Mouse (Mus musculus) intestine, embryonic 16.5 days (tissue): ENCODE data around the gene Polr1c. TPM values are rescaled to one million over a fixed set of nuclear protein-coding genes. Genes with fewer than 3 reads are reported as not detected.

Experiments
- ATAC-seq: fragments of 200-750 bp; cut with Nextera tagmentation; 2 replicates; pipeline ENCODE4 v1.8.0; 2017; ENCODE audit warnings: moderate TSS enrichment, moderate library complexity
- H3K27ac ChIP-seq: fragments of 300-500 bp; sonication (generic); 2 replicates; pipeline ENCODE4 v1.5.1; 2014; ENCODE audit warnings: mild to moderate bottlenecking, low read length
- H3K27me3 ChIP-seq: fragments of 300-500 bp; sonication (generic); replicated peaks from 2 replicates; pipeline ENCODE4 v1.6.1; 2014; ENCODE audit warnings: low read length, control low read depth, mixed read lengths; ENCODE audit not compliant: control insufficient read depth, insufficient read depth
- H3K36me3 ChIP-seq: fragments of 300-500 bp; sonication (generic); 2 replicates; pipeline ENCODE4 v1.6.1; 2014; ENCODE audit warnings: low read length, control low read depth; ENCODE audit not compliant: control insufficient read depth, insufficient read depth
- H3K4me1 ChIP-seq: fragments of 300-500 bp; sonication (generic); 2 replicates; pipeline ENCODE4 v1.6.1; 2014; ENCODE audit warnings: low read length, control low read depth, mixed read lengths; ENCODE audit not compliant: control insufficient read depth, insufficient read depth
- H3K4me2 ChIP-seq: fragments of 300-500 bp; sonication (generic); 2 replicates; pipeline ENCODE4 v1.6.1; 2014; ENCODE audit warnings: low read depth, low read length, control low read depth
- H3K4me3 ChIP-seq: fragments of 300-500 bp; sonication (generic); 2 replicates; pipeline ENCODE4 v1.5.1; 2014; ENCODE audit warnings: mild to moderate bottlenecking, low read length
- H3K9ac ChIP-seq: fragments of 300-500 bp; sonication (generic); 2 replicates; pipeline ENCODE4 v1.6.1; 2014; ENCODE audit warnings: low read depth, low read length
- H3K9me3 ChIP-seq: fragments of 300-500 bp; sonication (generic); 2 replicates; pipeline ENCODE4 v1.6.1; 2016; ENCODE audit warnings: low read length, control low read depth; ENCODE audit not compliant: control insufficient read depth
- WGBS: fragments of 180-500 bp; shearing (Covaris S2); extraction: QIAGEN DNeasy Blood & Tissue Kit; methylation state at CpG from one replicate; pipeline ENCODE4 v1.1.7; 2014; 5-methylcytosine and 5-hydroxymethylcytosine counted together
- polyA plus RNA-seq: library from polyadenylated mRNA; unstranded; fragments of >200 nt; fragmentation: Nextera tagmentation; extraction: Ambion mirVana; gene quantifications from 2 replicates; pipeline ENCODE4 v1.2.1, GENCODE M21; 2015

Polr1c gene
- polyA plus RNA-seq, 1 experiment from 2014 or later = 69.5 TPM

DNA sequence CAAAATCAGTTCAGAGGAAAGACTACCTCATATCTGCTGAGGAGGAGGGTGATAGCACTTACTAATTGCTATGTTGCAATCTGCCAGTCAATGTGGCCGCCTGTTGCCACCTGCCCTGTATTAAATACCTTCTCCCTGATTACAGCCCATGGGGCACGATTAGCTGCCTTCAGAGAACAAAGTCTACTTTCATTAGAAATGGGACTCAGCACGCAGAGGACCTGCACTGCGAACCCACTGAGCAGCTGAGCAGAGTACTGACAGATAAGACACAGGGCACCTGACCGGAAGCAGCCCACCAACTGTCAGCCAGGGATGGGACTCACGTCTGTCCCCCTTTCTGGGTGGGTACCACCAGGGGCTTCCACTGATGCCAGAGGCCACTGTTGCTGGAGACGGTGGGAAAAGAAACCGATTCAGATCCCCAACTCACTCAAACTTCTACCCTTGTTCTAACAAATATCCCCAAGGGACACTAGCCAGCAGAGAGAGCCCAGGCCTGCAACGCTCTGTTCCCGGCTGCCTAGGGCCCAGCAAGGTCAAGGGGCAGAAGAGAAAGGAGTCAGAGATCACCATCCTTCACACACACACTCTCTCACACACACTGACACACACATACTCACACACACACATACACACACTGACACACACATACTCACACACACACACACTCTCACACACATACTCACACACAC lies 20.3 kb upstream of the Polr1c start:
- no peaks in the 10 kb centered on the region for H3K9me3 ChIP-seq
- peak overlapping the region; percentile 80 for H3K27ac ChIP-seq
- 60% methylated on average over 10 of the region's 10 CpGs for WGBS
- no peaks in the 10 kb centered on the region for H3K27me3 ChIP-seq
- peaks cover 19% of the 10 kb centered on the region for H3K36me3 ChIP-seq
- peak; percentile 81 for ATAC-seq
- H3K4me1 ChIP-seq = peaks cover 44% of the 10 kb centered on the region
- H3K4me2 ChIP-seq = no peak overlapping the region
- no peak overlapping the region for H3K4me3 ChIP-seq
- no peak overlapping the region for H3K9ac ChIP-seq

DNA sequence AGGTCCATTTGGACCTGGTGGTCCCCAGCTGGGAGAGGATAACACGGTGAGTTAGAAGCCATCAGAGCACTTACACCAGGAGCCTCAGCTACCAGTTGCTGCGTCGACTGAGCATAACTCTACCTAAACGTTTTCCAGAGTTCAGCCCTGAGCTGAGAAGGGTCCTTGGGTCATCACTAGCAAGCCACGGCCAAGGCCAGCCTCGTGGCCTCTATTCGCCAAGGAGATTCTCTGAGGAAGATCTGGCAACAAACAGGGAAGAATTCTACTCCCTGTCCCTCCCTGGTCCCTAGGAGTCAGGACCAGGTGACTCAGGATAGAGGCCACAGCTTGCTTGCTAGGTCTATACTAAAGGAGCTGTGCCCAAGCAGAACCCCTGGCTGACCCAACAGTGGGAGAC lies 19.7 kb upstream of the Polr1c start:
- H3K27ac ChIP-seq = peak overlapping the region; percentile 53

DNA sequence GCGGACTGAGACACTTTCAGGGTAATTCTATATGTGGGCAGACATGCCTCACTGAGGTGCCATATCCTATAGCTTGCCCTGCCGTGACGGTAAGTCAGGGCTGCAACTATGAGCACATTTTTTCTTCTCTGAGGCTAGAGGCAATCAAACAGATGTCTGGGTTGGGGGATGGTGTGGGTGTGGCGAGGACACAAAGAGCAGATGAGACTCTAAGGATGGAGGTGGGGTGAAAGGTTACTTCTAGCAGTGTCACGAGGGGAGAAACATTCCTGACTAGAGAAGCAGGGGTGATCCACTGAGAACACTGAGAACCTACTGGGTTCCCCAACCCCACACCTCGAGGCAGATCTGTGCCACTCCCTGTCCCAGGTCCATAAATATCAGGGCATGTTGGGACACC lies 19.1 kb upstream of the Polr1c start:
- H3K36me3 ChIP-seq = peaks cover 22% of the 10 kb centered on the region
- WGBS = 58% methylated on average over 6 of the region's 6 CpGs
- no peak overlapping the region for H3K9ac ChIP-seq
- H3K27ac ChIP-seq = no peak overlapping the region
- no peak overlapping the region for H3K4me2 ChIP-seq
- H3K4me3 ChIP-seq = no peak overlapping the region
- ATAC-seq = 0 out of 2 replicates have a peak, but pooled peaks have one; percentile 0
- H3K4me1 ChIP-seq = peaks cover 42% of the 10 kb centered on the region
- no peaks in the 10 kb centered on the region for H3K27me3 ChIP-seq
- H3K9me3 ChIP-seq = no peaks in the 10 kb centered on the region

More for the DNA sequence above, 19.7 kb upstream of the Polr1c start:
- Histone ChIP-seq H3K9ac (0 out of 2 replicates have a peak overlapping the region, but pooled peaks have one; percentile 8), H3K27me3 (no peaks in the 10 kb centered on the region), H3K4me3 (no peak overlapping the region), H3K36me3 (peaks cover 19% of the 10 kb centered on the region), H3K9me3 (no peaks in the 10 kb centered on the region), H3K4me1 (peaks cover 42% of the 10 kb centered on the region), H3K4me2 (no peak overlapping the region)
- peak; percentile 21 for ATAC-seq
- 71% methylated on average over 7 of the region's 7 CpGs for WGBS

DNA sequence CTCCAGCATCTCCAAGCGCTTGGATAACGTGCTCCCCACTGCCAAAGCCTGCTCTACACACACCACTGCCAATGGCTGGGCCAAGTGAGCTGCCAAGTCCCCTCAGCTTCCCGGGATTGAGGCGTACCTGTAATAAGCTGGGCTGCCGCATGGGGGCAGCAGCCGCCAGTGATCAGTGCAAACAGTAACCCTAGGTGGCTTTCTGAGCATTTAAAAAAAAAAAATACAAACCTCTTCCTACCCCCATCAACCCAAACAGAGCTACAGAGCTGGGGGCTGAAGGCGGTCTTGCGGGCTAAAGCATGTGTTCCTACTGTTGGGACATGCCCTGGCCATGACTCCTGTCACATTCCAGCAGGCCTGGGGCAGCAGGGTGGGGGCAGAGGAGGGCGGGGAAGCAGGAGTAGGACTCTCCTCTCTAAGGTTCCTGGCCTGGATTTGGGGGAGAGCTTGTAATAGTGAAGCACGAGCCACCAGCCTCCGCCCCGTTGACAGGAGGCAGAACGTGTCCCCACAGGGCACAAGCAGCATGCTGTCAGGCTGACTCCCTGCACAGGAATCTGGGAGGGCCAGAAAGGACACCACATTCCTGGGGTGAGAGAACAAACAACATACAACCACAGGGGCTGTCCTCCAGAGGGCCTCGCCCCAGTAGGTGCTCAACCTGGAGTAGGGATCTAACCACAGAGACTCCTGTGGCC lies 18.2 kb upstream of the Polr1c start:
- Histone ChIP-seq H3K27ac (no peak overlapping the region), H3K36me3 (peaks cover 26% of the 10 kb centered on the region)

DNA sequence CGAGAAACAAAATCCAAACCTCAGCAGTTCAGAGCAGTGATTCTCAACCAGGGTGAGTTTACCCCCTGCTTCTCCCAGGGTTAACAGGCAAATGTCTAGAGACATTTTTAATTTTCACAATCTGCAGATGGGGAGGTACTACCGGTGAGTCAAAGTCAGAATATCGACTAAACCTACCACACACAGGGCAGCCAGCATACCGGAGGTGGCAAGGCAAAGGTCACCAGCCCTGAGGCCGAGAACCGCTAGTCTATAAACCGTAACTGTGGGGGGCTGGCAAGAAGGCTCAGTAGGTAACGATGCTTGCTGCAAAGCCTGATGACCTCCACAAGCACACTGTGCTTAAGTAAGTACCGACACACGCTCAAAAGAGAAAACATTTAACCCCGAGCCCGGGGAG lies 17.6 kb upstream of the Polr1c start:
- no peak for ATAC-seq
- H3K9me3 ChIP-seq = no peaks in the 10 kb centered on the region
- no peak overlapping the region for H3K9ac ChIP-seq
- H3K4me3 ChIP-seq = no peak overlapping the region
- WGBS = 81% methylated on average over 12 of the region's 12 CpGs
- peaks cover 36% of the 10 kb centered on the region for H3K4me1 ChIP-seq
- H3K36me3 ChIP-seq = peaks cover 26% of the 10 kb centered on the region
- H3K27ac ChIP-seq = no peak overlapping the region
- H3K4me2 ChIP-seq = no peak overlapping the region
- H3K27me3 ChIP-seq = no peaks in the 10 kb centered on the region

More for the DNA sequence above, 18.2 kb upstream of the Polr1c start:
- Histone ChIP-seq H3K4me3 (no peak overlapping the region), H3K27me3 (no peaks in the 10 kb centered on the region), H3K9me3 (no peaks in the 10 kb centered on the region), H3K9ac (0 out of 2 replicates have a peak overlapping the region, but pooled peaks have one; percentile 16), H3K4me1 (peaks cover 41% of the 10 kb centered on the region), H3K4me2 (no peak overlapping the region)
- 20% methylated on average over 14 of the region's 14 CpGs for WGBS
- ATAC-seq = peak; percentile 22

DNA sequence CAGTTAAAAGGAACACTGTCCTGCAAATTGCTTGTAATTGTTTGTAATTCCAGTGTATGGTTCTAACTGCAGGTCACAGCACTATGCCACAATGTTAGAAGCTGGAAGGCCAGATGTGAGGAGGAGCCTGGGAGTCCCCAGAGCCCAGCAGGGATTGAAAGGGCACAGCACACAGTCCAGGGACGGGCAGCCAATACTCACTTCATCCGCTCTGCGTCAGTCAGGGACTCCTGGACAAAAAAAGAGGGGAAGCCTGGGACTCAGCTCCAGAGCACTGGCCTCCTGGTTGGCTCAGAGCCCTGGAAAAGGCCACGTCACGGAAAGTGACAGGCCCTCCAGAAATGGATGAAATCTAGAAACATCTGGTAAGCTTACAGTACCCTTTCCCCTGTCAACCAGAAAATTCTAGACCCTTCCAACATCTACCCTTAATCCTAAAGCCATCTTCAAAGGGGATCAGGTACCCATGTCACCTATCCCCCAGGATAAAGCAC lies 14.4 kb upstream of the Polr1c start:
- no peak overlapping the region for H3K4me2 ChIP-seq
- H3K4me1 ChIP-seq = peaks cover 16% of the 10 kb centered on the region
- no peak overlapping the region for H3K4me3 ChIP-seq
- no peaks in the 10 kb centered on the region for H3K9me3 ChIP-seq
- ATAC-seq = no peak
- WGBS = 89% methylated on average over 5 of the region's 5 CpGs
- H3K36me3 ChIP-seq = peaks cover 32% of the 10 kb centered on the region
- H3K27ac ChIP-seq = no peak overlapping the region
- no peak overlapping the region for H3K9ac ChIP-seq
- no peaks in the 10 kb centered on the region for H3K27me3 ChIP-seq

DNA sequence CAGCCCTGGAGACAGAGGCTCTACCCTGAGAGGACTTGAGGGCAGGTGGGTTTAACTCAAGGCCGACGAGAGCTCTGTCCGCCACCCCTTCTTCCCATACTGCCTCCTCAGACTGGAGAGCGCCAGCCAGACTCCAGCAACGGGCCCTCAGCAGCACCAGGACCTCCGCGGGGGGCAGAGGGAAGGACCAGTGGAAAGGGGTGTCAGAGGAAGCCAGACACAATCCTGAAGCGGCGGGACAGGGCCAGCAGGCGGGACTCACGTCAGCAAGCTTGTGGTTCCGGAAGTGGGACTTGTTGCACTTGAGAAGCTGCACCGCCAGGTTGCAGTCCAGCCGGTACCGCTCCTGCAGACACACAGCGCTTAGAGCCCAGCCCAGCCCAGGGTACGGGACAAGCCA lies 11.8 kb upstream of the Polr1c start:
- no peak overlapping the region for H3K4me3 ChIP-seq
- H3K27ac ChIP-seq = no peak overlapping the region
- H3K9ac ChIP-seq = no peak overlapping the region
- H3K36me3 ChIP-seq = peaks cover 34% of the 10 kb centered on the region
- no peaks in the 10 kb centered on the region for H3K9me3 ChIP-seq
- peaks cover 8% of the 10 kb centered on the region for H3K27me3 ChIP-seq
- 0 out of 2 replicates have a peak, but pooled peaks cover under 1% of the 10 kb centered on the region for H3K4me1 ChIP-seq
- WGBS = 89% methylated on average over 17 of the region's 17 CpGs
- no peak for ATAC-seq
- no peak overlapping the region for H3K4me2 ChIP-seq

DNA sequence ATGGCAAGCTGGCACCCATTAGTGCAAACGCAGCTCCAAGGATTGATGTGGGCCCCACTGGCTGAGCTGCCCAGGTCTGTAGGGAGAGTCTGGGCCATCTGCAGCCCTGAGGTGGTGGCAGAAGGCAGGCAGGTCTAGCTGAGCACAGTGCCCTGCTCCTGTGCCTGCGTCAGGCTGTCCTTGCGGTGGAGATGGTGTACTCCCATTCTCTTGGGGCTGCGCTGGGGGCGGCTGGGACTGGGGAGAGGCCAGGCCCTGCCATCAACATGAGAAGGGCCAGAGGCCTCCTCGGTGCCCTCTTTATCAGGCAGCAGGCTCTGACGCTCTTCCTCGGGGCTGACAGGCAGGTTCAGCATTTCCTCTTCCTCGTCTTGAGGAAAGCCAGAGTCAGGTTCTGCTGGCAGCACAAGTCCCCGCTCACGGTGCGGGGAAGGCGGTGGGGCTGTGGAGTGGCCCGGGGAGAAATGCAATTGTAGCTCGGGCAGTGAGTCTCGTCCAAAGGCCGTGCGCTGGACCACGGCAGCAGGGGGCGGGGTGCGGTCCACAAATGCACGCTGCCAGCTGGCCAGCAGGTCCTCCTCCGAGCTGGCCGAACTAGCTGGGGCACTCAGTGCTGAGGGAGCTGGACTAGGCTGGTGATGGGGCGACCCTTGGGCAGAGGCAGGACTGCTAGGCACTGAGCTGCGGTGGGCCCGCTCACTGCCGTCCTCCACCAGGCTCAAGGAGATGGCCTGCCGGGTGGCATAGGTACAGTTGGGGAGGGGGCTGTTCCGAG lies 10.6 kb upstream of the Polr1c start:
- peaks cover 9% of the 10 kb centered on the region for H3K4me1 ChIP-seq
- no peak overlapping the region for H3K27ac ChIP-seq
- peaks cover 16% of the 10 kb centered on the region for H3K27me3 ChIP-seq
- no peak for ATAC-seq
- peaks cover 28% of the 10 kb centered on the region for H3K36me3 ChIP-seq
- WGBS = 82% methylated on average over 30 of the region's 30 CpGs
- no peak overlapping the region for H3K4me3 ChIP-seq
- no peaks in the 10 kb centered on the region for H3K9me3 ChIP-seq
- no peak overlapping the region for H3K9ac ChIP-seq
- H3K4me2 ChIP-seq = no peak overlapping the region

DNA sequence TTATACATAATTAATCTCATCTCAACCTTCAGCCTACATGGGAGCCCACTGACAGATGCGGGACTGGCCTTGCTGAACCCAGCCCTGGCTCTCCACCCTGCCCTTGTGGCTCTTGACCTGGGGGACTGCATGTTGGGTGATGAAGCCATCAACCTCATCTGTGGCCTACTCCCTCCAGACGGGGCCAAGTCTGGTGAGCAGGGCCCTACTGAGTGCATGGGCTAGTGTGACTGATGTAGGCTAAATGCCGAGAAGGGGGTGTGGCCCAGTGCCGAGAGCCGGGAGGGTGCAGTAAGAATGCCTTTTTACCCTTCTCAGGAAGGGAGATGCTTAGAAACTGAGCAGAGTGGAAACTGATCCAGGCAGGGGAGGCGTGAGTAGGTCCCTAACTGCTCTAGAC lies 7.3 kb upstream of the Polr1c start:
- H3K27me3 ChIP-seq = peaks cover 16% of the 10 kb centered on the region
- no peak overlapping the region for H3K4me3 ChIP-seq
- H3K9me3 ChIP-seq = no peaks in the 10 kb centered on the region
- 32% methylated on average over 6 of the region's 6 CpGs for WGBS
- H3K4me2 ChIP-seq = no peak overlapping the region
- no peak overlapping the region for H3K9ac ChIP-seq
- H3K36me3 ChIP-seq = peaks cover 36% of the 10 kb centered on the region; the same call in 1 of the 2 replicates
- H3K4me1 ChIP-seq = peaks cover 14% of the 10 kb centered on the region
- H3K27ac ChIP-seq = no peak overlapping the region
- no peak for ATAC-seq
